Mouse (Mus musculus) embryonic facial prominence, embryonic 13.5 days (tissue): ENCODE measurements around the gene Diaph2. TPM values are rescaled to one million over a fixed set of nuclear protein-coding genes. Genes with fewer than 3 reads are reported as not detected.

Source experiments
- ATAC-seq: fragments of 200-750 bp; cut with Nextera tagmentation; 2 replicates; pipeline ENCODE4 v1.8.0; 2017; ENCODE audit warnings: low read depth; ENCODE audit not compliant: insufficient number of reproducible peaks, insufficient read depth, low FRiP score, low TSS enrichment
- H3K27ac ChIP-seq: fragments of 300-500 bp; sonication (generic); 2 replicates; pipeline ENCODE4 v1.5.1; 2015; ENCODE audit warnings: moderate library complexity, mild to moderate bottlenecking, inconsistent platforms
- H3K27me3 ChIP-seq: fragments of 300-500 bp; sonication (generic); 2 replicates; pipeline ENCODE4 v1.6.1; 2015; ENCODE audit warnings: mild to moderate bottlenecking, inconsistent platforms
- H3K36me3 ChIP-seq: fragments of 300-500 bp; sonication (generic); 2 replicates; pipeline ENCODE4 v1.6.1; 2015; ENCODE audit warnings: mild to moderate bottlenecking, inconsistent platforms
- H3K4me1 ChIP-seq: fragments of 300-500 bp; sonication (generic); 2 replicates; pipeline ENCODE4 v1.6.1; 2015; ENCODE audit warnings: inconsistent platforms
- H3K4me2 ChIP-seq: fragments of 300-500 bp; sonication (generic); 2 replicates; pipeline ENCODE4 v1.6.1; 2015; ENCODE audit warnings: moderate library complexity, mild to moderate bottlenecking, inconsistent platforms
- H3K4me3 ChIP-seq: fragments of 300-500 bp; sonication (generic); 2 replicates; pipeline ENCODE4 v1.5.1; 2015; ENCODE audit warnings: mild to moderate bottlenecking, inconsistent platforms
- H3K9ac ChIP-seq: fragments of 300-500 bp; sonication (generic); 2 replicates; pipeline ENCODE4 v1.6.1; 2015; ENCODE audit warnings: mild to moderate bottlenecking, inconsistent platforms
- H3K9me3 ChIP-seq: fragments of 300-500 bp; sonication (generic); 2 replicates; pipeline ENCODE4 v1.6.1; 2016; ENCODE audit warnings: inconsistent platforms
- WGBS: fragments of 180-500 bp; shearing (Covaris S2); methylation state at CpG from one replicate; pipeline ENCODE4 v1.1.7; 2015; ENCODE audit warnings: mixed read lengths; 5-methylcytosine and 5-hydroxymethylcytosine counted together
- polyA plus RNA-seq: library from polyadenylated mRNA; unstranded; fragments of >200 nt; fragmentation: Nextera tagmentation; extraction: Ambion mirVana; gene quantifications from 2 replicates; pipeline ENCODE4 v1.2.1, GENCODE M21; 2015

The Diaph2 gene
- polyA plus RNA-seq, 1 experiment from 2014 or later: 7.1 TPM

DNA sequence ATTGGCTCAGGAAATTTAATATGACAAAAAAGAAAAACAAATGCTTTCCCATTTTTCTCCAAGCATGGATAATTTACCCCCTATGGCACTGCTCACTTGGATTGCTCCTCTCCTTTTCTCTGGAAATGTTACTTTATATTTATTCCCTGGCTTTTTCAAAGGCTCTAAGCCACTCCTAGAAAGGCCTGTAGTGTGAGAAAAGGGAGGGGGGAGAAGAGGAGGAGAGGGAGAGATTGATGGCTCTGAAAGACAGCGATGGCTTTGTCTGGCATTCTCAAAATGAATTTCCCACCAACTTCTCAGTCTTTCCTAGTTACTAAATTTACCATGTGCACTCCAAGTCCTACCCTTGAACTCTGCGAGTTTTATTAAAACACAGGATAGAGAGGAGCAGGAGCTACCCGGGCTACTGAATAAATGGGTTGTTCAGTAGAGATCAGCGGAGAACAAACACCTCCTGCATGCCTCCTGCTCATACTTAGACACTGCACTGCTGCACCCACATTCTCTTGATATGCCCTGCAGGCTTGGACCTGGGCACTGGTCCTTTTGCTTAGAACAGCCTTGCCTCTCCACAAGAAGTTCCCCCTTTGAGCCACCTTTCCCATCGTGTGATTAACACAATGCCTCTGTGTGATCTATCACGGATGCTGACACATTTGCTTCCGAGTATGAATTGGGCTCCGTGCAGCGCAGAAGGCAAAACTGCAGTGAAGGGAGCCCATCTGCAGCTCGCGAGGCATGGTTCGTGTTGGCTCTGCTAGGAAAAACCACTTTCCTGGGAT lies 753.3 kb downstream of the Diaph2 start:
- no peaks in the 10 kb centered on the region for H3K9me3 ChIP-seq

DNA sequence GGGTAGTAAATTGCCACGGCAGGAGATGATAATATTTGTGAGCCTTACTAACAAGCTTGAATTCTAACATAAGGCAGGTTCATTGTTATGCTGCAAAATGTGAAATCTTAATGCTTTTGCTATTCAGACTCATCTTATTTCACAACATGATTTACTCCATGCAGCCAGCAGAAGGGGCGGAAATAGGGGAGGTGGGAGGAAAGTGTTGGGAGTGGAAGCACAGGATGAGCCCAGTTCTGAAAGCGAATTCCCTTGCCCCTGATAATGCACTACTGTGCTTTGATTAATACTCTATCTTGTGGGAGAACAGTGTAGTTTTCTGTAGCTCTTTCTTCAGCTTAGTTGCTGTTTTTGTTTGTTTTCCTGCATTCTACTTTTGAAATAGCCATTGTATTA lies 753.9 kb downstream of the Diaph2 start:
- no peak overlapping the region for H3K9ac ChIP-seq
- no peak for ATAC-seq
- no peak overlapping the region for H3K27ac ChIP-seq
- no peaks in the 10 kb centered on the region for H3K4me1 ChIP-seq
- no peak overlapping the region for H3K4me2 ChIP-seq
- H3K27me3 ChIP-seq: peaks cover 21% of the 10 kb centered on the region
- no peaks in the 10 kb centered on the region for H3K36me3 ChIP-seq
- H3K4me3 ChIP-seq: no peak overlapping the region
- H3K9me3 ChIP-seq: no peaks in the 10 kb centered on the region
- WGBS: 74% methylated on average over 3 of the region's 3 CpGs

More for the DNA sequence above, 753.3 kb downstream of the Diaph2 start:
- H3K4me1 ChIP-seq: no peaks in the 10 kb centered on the region
- no peak overlapping the region for H3K4me3 ChIP-seq
- 64% methylated on average over 12 of the region's 12 CpGs for WGBS
- no peaks in the 10 kb centered on the region for H3K36me3 ChIP-seq
- H3K9ac ChIP-seq: no peak overlapping the region
- H3K27ac ChIP-seq: no peak overlapping the region
- no peak overlapping the region for H3K4me2 ChIP-seq
- no peak for ATAC-seq
- peaks cover 21% of the 10 kb centered on the region for H3K27me3 ChIP-seq

DNA sequence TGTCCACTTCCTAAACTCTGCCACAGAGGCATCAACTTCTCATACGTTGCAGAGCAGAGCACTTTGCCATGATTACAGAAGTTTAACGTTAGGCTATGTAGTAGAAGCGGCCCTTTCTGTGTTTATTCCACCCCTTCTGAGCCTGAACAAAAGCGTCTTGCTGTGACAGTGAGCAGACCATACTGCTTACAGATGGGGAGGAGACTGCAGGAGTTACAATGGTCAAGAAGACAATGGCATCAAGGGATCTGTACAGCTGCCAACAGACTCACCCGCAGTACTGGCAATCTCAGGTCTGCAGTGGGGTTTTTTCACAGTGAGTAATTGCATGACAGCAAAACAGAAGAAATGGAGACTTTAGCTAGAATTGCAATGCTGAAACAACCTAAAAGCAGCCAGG lies 756.1 kb downstream of the Diaph2 start:
- no peak overlapping the region for H3K4me2 ChIP-seq
- H3K4me3 ChIP-seq: no peak overlapping the region
- ATAC-seq: no peak
- WGBS: 33% methylated on average over 5 of the region's 5 CpGs
- H3K27me3 ChIP-seq: peaks cover 20% of the 10 kb centered on the region
- H3K4me1 ChIP-seq: no peaks in the 10 kb centered on the region
- H3K9me3 ChIP-seq: no peaks in the 10 kb centered on the region
- no peak overlapping the region for H3K9ac ChIP-seq
- H3K27ac ChIP-seq: no peak overlapping the region
- H3K36me3 ChIP-seq: no peaks in the 10 kb centered on the region
